Mouse (Mus musculus) mature B cell (primary cell): ENCODE data around the gene Dut.
"Not testable (repeated sequence)": the region's sequence is repeated elsewhere in the genome, so short reads cannot be mapped to it uniquely, and the experiment has no call there.

ENCODE experiments used
- in situ Hi-C: fragments of 300-500 bp; cut with MboI; formaldehyde crosslinking; loops from 2 replicates; pipeline ENCODE4 v1.14.3; 2019

Gene Dut

DNA sequence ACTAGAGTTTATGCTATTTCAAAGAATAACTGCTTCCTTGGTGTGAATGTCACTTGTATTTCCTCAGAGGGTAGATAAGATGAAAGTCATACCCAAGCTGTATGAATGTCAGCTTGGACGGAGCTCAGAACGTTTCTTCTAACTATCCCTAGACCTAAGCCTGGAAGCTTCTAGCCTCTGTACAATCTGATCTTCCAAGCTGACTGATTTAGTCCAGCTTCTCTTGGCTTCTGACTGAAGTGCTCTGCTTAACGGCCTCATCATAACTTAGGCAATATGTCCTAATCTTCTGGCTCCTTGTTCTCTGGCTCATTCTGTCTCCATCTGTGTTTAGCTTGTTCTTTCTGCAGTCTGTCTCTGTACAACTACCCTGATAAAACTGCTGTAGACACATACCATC is 7.6 kb downstream of the Dut start:
- in situ Hi-C loops: loop anchor here (25.0 kb wide), 1 partner anchor 358 kb away; no protein-coding TSS in a partner anchor

DNA sequence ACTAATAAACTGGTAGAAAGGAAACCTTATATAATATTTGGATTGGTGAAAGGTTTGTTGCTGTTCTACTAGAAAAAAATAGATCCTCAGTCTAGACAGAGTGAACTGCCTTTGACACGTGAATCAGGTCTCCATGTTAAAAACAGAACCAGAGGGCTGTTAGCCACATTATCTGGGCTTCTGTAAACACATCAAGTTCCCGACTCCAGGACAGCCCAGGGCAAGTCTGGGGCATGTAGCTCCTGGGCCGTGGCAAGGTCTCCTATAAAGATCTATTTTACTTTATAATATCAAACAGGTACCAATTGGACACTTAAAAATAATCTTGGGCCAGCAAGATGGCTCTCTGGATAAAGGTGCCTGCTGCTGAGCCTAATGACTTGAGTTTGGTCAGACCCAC is 8.9 kb downstream of the Dut start:
- in situ Hi-C loops: loop anchor here (25.0 kb wide), 1 partner anchor 356 kb away; no protein-coding TSS in a partner anchor

DNA sequence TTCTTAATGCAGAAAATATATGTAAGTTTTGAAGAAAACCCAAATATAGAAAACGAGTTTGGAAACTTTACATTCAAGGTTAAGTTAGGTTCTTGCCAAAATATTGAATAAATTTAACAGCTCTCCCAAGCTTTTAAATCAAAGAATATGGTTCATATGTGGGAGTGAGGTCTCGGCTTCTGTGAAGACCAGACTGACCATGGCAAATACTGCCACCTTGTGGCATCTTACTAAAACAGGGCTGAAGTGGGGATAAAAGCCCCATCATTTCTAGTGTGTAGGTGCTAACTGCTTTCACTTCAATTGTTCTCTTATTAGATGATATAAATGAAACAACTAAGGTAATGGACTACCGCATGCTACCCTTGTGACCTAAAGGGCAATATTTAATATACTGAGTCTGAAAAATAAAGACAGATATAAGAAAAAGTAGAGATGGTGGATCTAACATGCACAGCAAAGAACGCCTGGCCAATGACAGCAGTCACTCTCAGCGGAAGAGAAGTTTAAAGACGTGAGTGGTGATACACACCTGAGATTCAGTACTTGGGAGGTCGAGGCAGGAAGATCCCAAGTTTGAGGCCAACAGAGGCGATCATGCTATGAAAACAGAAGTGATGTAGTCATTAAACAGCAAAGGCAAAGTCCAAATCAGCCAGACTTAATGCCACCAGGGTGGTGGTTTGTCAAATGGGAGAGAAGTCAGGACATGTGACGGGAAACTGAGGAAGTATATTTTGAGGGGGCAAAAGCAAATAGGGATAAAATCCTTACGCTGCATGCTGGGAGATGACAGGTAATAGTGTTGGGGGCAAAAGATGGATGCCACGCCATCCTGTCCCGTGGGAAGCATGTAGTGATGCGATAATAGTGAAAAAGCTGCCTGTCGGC is 12.5 kb downstream of the Dut start:
- in situ Hi-C loops: loop anchor here (25.0 kb wide), 1 partner anchor 353 kb away; no protein-coding TSS in a partner anchor

DNA sequence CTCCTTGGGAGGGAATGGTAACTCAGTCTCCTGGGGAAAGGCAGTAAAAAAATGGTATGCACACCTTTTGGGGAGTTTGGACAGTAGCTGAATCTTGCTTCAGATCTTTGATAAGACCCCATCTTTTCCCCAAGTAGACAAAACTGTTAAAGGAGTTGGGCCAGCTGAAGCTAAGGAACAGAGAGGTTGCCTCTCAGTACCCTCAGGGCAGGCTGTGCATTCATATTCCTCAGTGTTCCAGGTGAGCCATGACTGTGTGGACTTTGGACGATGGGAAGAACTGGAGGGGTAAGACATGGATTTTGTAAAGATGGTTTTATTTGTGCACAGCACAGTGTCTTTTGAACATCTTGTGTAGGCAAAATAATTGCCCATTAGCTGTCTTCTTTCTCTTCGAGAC is 13.3 kb downstream of the Dut start:
- in situ Hi-C loops: loop anchor here (25.0 kb wide), 1 partner anchor 352 kb away; no protein-coding TSS in a partner anchor

DNA sequence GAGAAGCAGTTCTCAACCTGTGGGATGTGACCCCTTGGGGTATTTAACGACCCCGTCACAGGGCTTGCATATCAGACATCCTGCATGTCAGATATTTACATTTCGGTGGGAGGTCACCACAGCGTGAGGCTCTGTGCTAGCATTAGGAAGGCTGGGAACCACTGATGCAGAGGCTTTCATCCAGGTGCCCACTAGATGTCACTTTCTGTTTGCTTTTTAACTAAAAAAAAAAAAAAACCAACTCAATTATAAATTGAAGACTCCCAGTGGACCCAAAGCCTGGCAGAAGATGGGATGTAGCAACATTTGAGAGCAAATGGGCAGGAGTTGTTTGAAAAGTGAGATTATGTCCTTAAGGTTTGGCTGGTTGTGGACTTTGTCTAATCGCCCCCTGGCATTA is 16.1 kb downstream of the Dut start:
- in situ Hi-C loops: loop anchor here (25.0 kb wide), 1 partner anchor 349 kb away; no protein-coding TSS in a partner anchor

DNA sequence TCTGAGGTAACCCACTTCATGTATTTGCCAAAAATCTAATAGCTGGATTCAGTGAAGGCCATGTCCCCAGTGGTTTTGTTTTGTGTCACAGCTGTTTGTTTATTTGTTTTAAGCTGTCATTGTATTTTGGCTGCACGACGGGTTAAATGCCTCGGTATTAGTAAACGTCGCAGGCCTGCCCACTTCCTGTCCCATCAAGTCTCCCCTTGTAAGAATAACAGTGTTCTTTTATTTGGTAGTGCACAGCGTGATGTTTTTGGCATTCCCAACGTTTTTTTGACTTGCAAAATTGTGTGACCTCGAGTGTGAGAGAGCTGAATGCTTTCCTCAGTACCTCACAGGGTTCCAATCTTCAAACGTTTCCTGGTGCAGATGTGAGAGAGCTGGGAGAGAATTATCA is 16.8 kb downstream of the Dut start:
- in situ Hi-C loops: loop anchor here (25.0 kb wide), 1 partner anchor 349 kb away; no protein-coding TSS in a partner anchor

DNA sequence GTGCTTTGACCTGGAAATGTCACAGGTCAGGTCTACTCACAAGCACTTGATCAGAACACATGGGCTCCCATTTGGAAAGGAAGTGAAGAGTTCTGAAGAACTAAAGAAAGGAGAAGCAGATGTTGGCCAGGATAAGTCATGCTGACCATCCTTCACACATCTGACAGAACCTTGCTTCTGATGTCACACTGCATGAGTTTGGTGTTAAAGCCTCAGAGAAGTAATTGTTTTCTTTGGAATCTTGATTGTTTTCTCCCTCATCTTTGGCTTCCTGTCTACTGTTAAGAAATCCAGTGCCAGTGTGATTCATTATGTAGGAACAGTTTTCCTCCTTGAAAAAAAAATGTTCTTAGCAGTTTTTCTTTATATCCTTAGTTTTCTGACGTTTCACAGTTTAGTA is 21.9 kb downstream of the Dut start:
- in situ Hi-C loops: loop anchor here (25.0 kb wide), 1 partner anchor 343 kb away; no protein-coding TSS in a partner anchor

DNA sequence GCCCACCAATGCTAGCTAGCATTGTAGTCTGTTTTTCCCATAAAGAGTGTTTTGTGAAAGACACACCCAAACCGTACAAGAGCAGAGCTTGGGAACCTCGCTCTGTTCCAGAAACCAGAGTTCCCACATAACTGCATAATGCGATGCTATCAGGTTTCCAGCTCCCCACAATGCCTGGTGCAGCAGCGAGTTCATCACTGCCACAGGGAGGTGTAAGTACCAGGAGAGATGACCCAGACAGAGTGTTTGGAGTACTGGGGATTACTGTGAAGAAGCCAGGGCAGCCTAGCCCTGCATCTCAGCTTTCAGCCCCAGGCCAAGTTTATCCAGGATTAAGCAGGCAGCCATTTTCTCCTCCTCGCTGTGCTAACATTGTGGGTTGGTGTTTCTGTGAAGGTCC is 28.6 kb downstream of the Dut start:
- in situ Hi-C loops: no loop called here

DNA sequence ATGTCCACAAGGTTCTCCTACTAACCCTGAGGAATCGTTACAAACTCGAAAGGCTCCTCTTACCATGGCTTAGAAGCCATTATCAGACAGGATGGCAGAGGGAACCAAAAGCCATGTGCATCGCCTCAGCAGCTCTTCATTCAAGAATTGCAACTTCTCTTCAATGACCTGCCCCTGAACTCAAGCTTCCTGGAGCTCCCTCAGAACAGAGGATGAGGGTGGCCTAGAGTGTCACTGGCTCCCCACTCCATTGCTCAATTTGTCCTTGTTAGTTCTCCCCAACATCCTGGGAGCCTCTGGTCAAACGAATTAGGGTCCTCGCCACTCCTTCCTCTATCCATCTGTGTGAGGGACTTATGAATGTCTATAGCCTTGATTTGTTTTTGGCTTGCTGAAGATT is 29.7 kb downstream of the Dut start:
- in situ Hi-C loops: no loop called here

DNA sequence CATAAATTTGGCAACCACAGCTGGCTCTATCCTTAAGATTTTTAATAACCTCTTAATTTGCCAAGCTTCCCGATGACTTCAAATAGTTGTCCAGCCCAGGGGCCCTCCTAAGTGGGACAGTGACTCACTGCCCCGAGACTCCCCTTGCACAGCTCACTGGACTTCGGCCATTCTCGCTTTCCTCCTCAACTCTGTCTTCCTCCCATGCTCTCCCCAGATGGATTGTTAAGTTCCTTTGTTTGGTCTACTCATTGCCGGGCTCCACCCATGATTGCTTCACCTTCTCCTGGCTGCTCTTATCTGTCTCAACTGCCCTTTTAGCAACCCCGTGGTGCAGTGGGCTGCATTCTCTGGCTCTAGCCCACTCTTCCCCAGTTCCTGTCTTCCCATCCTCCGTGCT is 31.5 kb downstream of the Dut start:
- in situ Hi-C loops: no loop called here

DNA sequence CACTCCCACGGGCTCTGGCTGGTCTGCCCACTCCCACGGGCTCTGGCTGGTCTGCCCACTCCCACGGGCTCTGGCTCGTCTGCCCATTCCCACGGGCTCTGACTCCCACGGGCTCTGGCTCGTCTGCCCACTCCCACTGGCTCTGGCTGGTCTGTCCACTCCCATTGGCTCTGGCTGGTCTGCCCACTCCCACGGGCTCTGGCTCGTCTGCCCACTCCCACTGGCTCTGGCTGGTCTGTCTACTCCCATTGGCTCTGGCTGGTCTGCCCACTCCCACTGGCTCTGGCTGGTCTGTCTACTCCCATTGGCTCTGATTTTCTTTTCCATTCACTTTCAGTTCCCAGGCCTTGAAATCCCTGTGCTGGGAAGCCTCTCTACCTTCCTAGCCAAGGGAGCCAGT is 33.0 kb downstream of the Dut start:
- in situ Hi-C loops: not testable (repeated sequence)

DNA sequence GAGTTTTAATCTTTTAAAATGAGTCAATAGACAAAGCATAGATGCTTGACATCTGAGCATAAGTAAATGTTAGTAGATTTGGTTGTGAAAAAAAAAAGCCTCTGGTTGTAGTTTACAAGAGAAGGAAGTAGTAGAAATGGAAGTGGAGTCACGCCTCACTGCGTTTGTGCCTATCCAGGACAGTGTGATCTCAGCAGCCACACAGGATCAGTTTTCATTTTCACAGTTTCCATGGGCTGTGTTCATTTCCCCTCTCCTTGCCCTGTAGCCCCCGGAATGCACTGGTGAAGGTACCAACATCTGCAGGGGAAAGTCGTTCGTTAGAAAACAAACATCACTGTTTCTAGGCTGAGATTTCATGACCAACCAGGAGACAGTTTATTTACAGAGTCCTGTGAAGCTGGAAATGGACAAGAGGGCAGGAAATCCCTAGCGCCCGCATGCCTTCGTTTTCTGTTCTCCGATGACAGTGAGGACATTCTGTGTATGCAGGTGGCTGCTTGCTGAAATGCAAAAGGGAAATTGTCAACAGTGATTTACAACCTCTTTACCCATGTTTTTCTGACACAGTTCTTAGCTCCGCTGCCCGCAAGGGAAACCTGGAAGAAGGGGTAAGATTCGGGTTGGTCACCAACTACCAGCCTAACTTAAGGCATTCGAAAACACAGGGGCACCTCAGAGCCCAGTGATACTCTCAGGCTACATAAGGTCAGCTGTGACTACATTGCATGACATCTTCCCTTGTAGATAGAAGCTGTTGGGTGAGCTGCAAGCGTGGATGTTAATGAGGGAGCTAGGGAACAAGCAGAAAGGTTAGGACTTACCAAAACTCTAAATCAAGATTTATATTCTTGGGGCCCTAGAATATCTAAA is 35.6 kb downstream of the Dut start:
- in situ Hi-C loops: no loop called here

DNA sequence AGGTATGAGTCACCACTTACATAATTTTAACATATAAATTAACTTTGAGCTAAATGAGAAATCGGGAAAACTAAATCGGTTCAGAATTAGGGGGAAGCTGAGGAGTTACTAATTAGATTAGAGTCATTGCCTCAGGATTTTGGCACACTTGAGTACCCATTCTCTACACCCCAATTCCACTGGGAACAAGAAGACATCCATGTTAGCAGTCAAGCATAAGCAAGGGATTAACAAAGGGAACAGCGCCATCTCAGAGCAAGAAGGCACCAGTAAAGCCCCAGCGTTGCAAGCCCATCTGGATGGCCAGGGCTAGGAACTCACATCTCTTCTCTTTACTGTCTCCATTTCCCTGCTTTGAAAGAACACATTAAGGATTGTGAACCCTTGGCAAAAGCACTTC is 38.8 kb downstream of the Dut start:
- in situ Hi-C loops: no loop called here

DNA sequence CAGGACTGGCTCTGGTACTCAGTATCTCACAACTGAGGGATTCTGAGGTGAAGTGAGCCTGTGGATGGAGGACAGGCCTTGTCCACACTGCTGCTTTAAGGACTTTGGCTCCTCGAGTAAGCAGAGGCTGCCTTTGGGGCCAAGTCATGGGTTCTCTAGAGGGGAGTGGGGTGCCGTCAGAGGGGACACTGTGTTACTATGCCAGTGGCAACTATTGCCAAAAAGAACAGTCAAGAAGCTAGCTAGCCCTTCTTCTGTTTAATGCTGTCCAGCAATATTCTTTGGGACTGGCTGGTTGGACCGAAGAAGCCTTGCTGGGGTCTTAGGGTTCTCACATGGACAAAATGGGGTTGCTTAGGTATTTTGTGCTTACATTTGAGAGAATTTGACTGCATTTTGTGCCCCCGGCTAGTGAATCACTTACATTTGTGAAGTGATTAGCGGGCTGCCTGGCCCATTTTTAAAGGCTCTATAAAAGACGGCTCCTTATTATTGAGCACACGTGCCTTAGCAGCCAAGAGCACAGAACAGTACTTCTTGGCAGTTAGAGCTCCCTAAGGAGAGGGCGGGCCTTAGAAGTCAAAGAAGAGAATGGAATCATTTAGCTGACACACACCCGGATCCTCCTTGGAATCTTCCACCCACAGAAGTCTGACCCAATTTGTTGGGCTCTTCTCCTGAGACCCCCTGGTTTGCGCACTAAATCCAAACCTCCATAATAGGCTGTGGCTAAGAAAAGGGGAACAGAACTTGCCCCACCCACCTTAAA is 43.4 kb downstream of the Dut start:
- in situ Hi-C loops: no loop called here

DNA sequence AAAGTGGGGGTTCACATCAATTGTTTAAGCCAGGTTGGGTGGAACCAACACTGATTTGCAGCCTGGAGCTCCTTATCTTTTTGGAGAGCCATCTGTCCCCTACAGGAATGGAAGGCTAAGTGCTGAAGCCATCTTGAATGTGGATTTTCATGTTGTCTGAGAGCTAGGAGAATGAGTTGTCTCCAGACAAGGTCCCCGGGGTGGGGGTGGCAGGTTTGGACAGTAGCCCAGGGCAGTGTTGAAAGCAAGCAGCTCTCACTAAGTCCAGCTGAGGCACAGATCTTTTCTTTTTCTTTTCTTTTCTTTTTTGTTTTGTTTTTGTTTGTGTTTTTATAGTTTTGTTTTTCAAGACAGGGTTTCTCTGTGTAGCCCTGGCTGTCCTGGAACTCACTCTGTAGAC is 44.1 kb downstream of the Dut start:
- in situ Hi-C loops: no loop called here

DNA sequence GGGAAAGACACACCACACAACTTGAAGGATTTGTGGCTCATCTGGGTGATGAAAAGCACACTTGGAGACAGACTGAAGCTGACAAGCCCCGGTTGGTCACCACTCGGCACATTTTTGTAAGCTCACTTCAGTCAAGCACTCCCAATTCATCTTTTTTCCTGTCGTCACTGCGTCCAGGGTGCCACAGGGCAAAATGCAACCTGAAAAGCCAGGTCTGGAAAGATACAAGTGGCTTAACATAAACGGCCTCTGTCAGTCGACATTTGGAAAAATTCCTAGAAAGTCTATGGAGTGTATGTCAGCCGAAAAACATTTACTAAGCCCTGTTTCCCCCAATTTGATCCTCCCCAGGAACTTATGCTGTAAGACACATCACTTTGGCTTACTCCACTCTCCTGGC is 45.6 kb downstream of the Dut start:
- in situ Hi-C loops: no loop called here

DNA sequence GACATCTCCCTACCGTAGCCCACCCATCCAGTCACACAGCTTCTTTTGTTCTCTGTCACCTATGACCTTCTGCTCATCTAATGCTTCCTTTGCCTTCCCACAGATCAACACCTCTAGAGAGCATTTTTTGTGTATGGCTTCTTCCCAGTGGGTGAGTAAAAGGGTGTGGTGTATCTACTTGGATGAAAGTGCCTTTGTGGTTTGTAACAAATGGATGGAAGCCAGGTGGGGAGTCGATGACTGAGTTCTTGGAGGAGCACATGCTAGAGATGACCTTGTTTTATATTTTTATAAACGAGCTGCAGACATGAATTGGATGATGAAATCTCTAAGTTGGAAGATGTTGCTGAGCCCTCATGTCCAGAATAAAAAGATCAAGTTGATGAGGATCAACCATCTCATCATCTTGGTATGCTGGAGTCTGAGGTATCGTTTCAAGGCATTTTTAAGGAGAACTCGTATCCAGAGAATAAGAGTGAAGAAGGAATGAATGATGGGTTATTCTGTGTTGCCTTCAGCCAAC is 47.0 kb downstream of the Dut start:
- in situ Hi-C loops: no loop called here

DNA sequence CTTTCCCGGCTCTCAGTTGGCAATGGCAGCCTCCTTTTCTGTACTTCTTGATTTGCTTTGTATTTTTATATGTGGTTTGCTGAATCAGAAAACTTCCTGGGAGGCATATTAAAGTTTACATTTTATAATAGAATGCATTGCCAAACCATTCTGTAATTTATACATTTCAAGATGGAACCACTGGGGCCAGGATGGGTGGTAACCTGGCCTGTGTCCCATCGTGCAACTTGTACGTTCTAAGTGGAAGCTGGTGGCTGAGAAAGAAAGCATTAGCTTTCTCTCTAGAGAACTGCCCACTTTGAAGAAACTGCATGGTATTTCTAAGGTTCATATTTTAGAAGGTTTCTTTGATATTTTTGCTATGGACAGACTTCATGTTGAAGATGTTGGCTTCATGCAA is 48.5 kb downstream of the Dut start:
- in situ Hi-C loops: no loop called here

DNA sequence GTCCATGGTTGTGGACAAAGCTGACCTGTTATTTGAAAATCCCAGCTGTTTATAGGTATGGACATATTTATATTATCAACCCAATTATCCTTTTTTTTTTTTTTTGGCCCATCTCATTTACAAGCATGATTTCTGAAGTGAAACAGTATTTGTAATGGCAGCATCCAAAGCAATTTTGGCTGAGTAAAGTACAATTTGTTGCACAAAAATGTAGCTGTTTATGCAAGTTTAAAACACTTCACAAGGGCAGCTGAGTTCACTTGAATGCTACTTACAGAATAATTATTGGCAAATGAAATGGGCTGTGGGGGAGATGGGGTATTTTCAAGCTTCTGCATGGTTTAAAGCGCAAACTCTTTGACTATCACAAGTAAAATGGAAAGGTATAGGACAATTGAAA is 51.9 kb downstream of the Dut start:
- in situ Hi-C loops: no loop called here

DNA sequence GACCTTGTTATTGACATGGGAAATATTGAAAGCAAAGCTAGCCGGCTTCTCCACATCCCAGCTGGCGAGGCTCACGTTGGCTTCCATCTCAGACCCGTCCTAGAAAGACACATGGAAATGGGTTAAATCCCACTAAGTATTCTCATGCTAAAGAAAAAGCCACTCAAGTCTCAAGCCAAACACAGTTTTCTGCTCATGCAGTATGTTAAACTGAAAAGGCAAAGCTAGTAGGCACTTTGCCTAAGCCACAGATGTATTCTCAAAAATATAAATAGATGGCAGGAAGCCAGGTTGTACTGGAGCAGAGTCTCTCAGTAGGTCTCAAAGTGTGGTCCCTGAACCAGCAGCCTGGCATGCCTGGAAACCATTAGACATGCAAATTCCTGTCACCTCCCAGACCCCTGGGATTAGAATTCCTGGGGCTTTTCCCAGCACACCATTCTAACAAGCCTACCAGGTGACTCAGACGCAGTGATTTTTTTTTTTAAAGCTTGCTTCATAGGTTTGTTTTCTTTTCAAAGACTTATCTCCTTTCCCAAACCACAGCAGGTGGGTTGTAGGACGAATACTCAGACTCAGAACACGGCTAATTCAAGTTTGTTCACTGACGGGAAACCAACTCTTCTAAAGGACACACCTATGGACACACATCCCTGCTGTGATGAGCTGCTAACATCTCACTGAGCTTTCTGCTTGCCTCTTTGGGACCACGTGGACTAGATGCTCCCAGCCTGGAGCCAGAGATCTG is 55.1 kb downstream of the Dut start:
- in situ Hi-C loops: no loop called here

DNA sequence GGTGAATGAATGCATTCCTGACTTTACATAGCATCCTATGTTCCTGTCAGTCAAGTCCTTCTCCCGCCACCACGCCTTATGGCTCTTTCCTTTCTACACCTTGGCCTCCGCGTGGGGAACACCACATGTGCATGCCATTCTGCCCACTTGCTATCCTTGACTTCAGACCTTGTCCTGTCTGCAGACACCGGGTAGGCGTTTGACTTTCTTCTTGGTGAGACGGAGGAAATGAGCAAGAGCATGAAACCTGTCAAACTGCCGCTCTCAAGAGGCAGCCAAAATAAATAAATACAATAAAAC is 55.6 kb downstream of the Dut start:
- in situ Hi-C loops: no loop called here
